Mouse (Mus musculus) olfactory bulb, adult 2 months (tissue): ENCODE data around the gene Btbd18.

ENCODE experiments used
- CTCF ChIP-seq: fragments of 200-500 bp; IDR thresholded peaks from 2 replicates; pipeline ENCODE4 v1.5.1; 2012; ENCODE audit warnings: low read depth, mild to moderate bottlenecking, low read length, moderate library complexity; ENCODE audit not compliant: insufficient read depth
- POLR2A ChIP-seq: fragments of 200-500 bp; IDR thresholded peaks from 2 replicates; pipeline ENCODE4 v1.6.1; 2012; ENCODE audit warnings: mild to moderate bottlenecking, low read depth, low read length, moderate library complexity; ENCODE audit not compliant: insufficient read depth

DNA sequence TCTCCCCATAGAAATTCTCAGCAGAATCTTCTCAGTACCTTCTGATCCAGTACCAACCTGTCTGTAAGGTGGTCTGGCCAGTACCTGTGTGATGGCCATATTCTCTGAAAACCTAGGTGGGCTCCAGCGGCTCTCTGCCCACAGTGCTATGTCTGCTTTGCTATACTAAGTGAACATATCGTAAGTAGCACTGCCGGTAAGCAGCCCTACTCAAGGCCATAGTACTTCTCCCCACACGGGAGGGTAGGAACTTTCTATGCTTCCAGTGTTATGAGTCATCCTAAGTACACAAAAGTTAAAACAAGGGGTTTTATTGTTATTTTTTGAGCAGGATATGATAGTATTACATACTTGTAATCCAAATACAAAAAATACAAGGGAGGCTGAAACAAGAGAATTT lies 24.9 kb upstream of the Btbd18 start:
- TF ChIP-seq CTCF (no peak), POLR2A (no peak)
